Mouse (Mus musculus): ENCODE results near the gene Nyap2.

DNA sequence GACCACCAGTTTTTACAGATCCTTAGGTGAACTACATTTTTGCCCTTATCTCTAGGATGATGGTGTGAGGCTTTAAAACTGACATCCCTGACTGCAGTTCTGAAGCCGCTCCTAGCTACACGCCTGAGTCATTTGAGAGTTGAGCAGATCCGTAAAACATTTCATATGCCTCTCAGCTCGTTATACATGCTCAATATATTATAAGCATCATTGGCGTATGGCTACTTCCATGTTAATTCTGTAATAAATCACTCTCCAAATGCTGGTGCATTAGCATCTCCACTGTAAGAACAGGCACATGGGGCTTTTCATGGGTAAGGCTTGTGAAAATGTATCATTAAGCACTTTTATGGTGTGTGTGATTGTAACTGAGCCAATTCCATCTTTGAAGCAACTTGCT lies 18.4 kb upstream of the Nyap2 start:
- no peak for TF ChIP-seq CTCF (IDR thresholded peaks at IDR 0.05; ENCODE audit: low read depth, low read length)
- TF ChIP-seq POLR2A (IDR thresholded peaks at IDR 0.05; ENCODE audit: extremely low read depth, insufficient read depth, low read length) = no peak

Data from liver, adult 2 months (tissue).